Mouse (Mus musculus) heart, embryonic 13.5 days (tissue): Measurements from ENCODE around the gene Dapk2. TPM values are rescaled to one million over a fixed set of nuclear protein-coding genes. Genes with fewer than 3 reads are reported as not detected.

ENCODE experiments used
- ATAC-seq: fragments of 200-750 bp; cut with Nextera tagmentation; 2 replicates; pipeline ENCODE4 v1.8.0; 2017; ENCODE audit warnings: moderate TSS enrichment; ENCODE audit not compliant: insufficient number of reproducible peaks, low FRiP score, low TSS enrichment; ENCODE audit errors: extremely low read depth
- H3K27ac ChIP-seq: fragments of 300-500 bp; sonication (generic); replicated peaks from 2 replicates; pipeline ENCODE4 v1.5.1; 2015; ENCODE audit warnings: moderate library complexity, mild to moderate bottlenecking, inconsistent platforms
- H3K27me3 ChIP-seq: fragments of 300-500 bp; sonication (generic); replicated peaks from 2 replicates; pipeline ENCODE4 v1.6.1; 2015; ENCODE audit warnings: mild to moderate bottlenecking, inconsistent platforms
- H3K36me3 ChIP-seq: fragments of 300-500 bp; sonication (generic); 2 replicates; pipeline ENCODE4 v1.6.1; 2015; ENCODE audit warnings: mild to moderate bottlenecking, inconsistent platforms
- H3K4me1 ChIP-seq: fragments of 300-500 bp; sonication (generic); 2 replicates; pipeline ENCODE4 v1.6.1; 2015; ENCODE audit warnings: inconsistent platforms
- H3K4me2 ChIP-seq: fragments of 300-500 bp; sonication (generic); 2 replicates; pipeline ENCODE4 v1.6.1; 2015; ENCODE audit warnings: inconsistent platforms, mild to moderate bottlenecking, moderate library complexity
- H3K4me3 ChIP-seq: fragments of 300-500 bp; sonication (generic); 2 replicates; pipeline ENCODE4 v1.5.1; 2015; ENCODE audit warnings: moderate library complexity, mild to moderate bottlenecking, inconsistent platforms
- H3K9ac ChIP-seq: fragments of 300-500 bp; sonication (generic); 2 replicates; pipeline ENCODE4 v1.6.1; 2015; ENCODE audit warnings: inconsistent platforms, mild to moderate bottlenecking, moderate library complexity
- H3K9me3 ChIP-seq: fragments of 300-500 bp; sonication (generic); 2 replicates; pipeline ENCODE4 v1.6.1; 2016; ENCODE audit warnings: inconsistent platforms
- WGBS: fragments of 180-500 bp; shearing (Covaris S2); methylation state at CpG from one replicate; pipeline ENCODE4 v1.1.7; 2015; ENCODE audit warnings: mixed read lengths; 5-methylcytosine and 5-hydroxymethylcytosine counted together
- polyA plus RNA-seq: library from polyadenylated mRNA; unstranded; fragments of >200 nt; fragmentation: Nextera tagmentation; extraction: Ambion mirVana; gene quantifications from 2 replicates; pipeline ENCODE4 v1.2.1, GENCODE M21; 2015

Dapk2 gene
- 4.5 and 4.6 TPM in 2 replicates for polyA plus RNA-seq

DNA sequence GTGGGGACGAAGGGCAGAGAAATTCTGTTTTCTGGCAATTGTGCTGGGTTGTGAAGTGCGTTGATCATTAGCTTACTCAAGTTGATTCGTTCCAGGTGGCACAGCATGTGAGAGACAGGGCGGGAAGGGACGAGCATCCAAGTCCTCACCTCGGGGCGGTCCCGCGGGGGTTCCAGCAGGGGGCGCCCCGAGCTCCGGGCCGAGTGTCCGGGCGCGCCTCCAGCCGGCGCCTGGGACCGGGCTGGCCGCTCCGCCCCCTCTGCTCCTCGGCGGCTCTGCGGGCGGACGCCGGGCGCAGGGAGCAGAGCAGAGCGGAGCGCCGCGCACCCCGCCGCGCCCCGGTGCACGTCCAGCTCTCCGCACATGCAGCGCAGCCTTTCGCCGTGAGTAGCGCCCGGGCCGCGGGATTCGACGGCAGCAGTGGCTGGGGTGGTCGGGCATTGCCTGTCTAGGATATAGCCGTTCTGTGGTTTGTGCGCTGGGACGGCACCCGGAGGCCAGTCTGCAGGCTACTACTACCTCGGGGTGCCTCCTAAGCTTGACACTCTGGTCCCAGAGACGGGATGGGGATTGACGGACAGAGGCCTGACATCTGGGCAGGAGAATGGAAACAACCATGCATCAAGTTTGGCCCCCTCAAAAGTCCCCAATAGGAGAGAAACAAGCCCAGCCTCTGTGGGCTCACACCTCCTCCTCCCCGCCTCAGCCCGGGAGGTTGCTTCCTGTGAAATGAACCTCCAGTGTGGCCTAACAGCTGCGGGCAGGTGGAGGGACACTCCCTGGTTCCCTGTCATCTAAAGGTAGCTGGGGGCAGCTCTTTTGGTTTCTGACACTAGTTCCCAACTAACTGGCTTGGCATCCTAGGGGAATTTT is at the start of gene Dapk2:
Gene Dapk2 (plus strand): TSS at position 266 of the 873 bp plus-strand sequence.
- under 1% methylated on average over 57 of the region's 58 CpGs for WGBS
- peak within 1 kb of the TSS; percentile 80 for H3K9ac ChIP-seq
- no peaks in the 10 kb centered on the region for H3K36me3 ChIP-seq
- no peak within 1 kb of the TSS for H3K27ac ChIP-seq
- H3K4me2 ChIP-seq = peak within 1 kb of the TSS; percentile 78
- H3K4me1 ChIP-seq = peaks cover 14% of the 10 kb centered on the region
- peak; percentile 91 for ATAC-seq
- H3K27me3 ChIP-seq = peaks cover 33% of the 10 kb centered on the region
- peak within 1 kb of the TSS; percentile 56 for H3K4me3 ChIP-seq
- H3K9me3 ChIP-seq = no peaks in the 10 kb centered on the region

DNA sequence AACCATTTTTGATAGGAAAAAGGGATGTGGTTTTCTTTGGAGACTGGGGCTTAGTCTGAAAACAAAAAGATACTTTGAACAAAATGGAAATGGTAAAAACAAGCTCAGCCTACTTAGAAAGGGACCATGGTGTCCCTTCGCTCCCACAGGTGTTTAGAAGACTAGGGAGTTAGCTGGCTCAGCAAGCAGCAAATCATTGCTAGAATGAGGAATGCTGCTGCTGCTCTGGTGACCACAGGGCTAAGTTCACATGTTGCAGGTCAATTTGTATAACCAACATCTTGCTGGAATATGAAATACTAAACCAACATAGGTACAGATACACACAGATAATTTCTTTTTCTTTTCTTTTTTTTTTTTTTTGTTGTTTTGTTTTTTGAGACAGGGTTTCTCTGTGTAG is 48.4 kb upstream of the Dapk2 start:
- H3K27me3 ChIP-seq = no peaks in the 10 kb centered on the region
- no peak overlapping the region for H3K4me3 ChIP-seq
- H3K9me3 ChIP-seq = no peaks in the 10 kb centered on the region
- no peak overlapping the region for H3K4me2 ChIP-seq
- peaks cover 72% of the 10 kb centered on the region for H3K36me3 ChIP-seq
- no peak overlapping the region for H3K27ac ChIP-seq
- H3K4me1 ChIP-seq = peaks cover 4% of the 10 kb centered on the region; the same call in 1 of the 2 replicates
- H3K9ac ChIP-seq = no peak overlapping the region
- WGBS = 88% methylated on average over 1 of the region's 1 CpGs
- no peak for ATAC-seq

DNA sequence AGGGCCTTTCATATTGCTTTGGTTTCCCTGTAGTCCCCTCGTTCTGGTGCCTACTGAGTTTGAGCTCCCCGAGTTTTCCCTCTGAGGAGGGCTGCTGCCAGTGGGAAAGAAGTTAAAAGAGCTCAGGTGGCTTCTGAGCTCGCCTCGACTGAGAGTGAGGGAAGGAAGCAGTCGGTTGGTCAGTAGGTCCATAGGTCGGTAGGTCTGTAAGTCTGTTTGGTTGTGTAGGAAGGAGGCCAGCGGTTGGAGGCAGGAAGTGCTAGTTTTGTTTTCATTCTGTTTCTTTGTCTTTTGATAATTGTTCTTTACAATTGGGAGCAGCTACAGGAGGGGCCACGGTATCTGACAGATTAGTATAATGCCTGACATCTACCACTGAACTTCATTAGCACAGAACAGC is 47.9 kb upstream of the Dapk2 start:
- H3K27me3 ChIP-seq = no peaks in the 10 kb centered on the region
- H3K36me3 ChIP-seq = peaks cover 72% of the 10 kb centered on the region
- no peak overlapping the region for H3K4me3 ChIP-seq
- no peak overlapping the region for H3K27ac ChIP-seq
- peaks cover 4% of the 10 kb centered on the region; the same call in 1 of the 2 replicates for H3K4me1 ChIP-seq
- no peak overlapping the region for H3K9ac ChIP-seq
- no peak for ATAC-seq
- 67% methylated on average over 8 of the region's 8 CpGs for WGBS
- H3K9me3 ChIP-seq = no peaks in the 10 kb centered on the region
- H3K4me2 ChIP-seq = no peak overlapping the region

DNA sequence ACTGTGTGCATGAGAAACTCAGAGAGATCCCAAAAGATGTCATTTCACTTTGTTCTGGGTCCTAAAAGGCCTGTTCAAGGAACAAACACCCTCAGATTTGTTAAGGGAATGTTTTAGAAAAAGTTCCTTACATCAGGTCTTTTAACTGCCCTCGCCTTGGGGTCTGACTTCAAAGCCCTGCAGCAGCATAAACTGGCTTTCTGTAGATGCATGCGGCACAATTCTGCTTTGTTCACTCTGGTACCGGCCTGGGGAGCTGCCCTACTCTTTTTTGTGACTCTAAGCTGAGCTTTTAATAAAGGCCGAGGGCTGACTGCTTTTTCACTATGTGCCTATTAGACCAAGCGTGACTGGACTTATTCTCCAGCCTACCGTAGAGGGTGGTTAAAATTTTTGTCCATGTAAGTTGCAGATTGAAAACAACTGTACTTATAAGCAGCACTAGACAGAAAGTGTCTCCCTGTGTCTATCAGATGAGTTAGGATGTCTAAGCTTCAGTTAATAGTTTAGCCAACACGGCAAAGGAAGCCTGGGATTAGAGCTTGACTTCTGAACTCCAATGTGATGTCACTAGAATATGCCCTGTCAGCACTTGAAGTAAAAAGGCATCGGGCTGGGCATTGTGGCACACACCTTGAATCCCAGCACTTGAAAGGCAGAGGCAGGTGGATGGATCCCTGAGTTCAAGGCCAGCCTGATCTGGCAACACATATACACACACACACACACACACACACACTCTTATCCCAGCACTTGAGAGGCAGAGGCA is 47.2 kb upstream of the Dapk2 start:
- Histone ChIP-seq H3K4me1 (peaks cover 4% of the 10 kb centered on the region; the same call in 1 of the 2 replicates), H3K36me3 (peaks cover 71% of the 10 kb centered on the region), H3K27ac (no peak overlapping the region), H3K4me2 (no peak overlapping the region), H3K4me3 (no peak overlapping the region), H3K27me3 (no peaks in the 10 kb centered on the region), H3K9ac (no peak overlapping the region), H3K9me3 (no peaks in the 10 kb centered on the region)
- 85% methylated on average over 8 of the region's 8 CpGs for WGBS
- no peak for ATAC-seq

DNA sequence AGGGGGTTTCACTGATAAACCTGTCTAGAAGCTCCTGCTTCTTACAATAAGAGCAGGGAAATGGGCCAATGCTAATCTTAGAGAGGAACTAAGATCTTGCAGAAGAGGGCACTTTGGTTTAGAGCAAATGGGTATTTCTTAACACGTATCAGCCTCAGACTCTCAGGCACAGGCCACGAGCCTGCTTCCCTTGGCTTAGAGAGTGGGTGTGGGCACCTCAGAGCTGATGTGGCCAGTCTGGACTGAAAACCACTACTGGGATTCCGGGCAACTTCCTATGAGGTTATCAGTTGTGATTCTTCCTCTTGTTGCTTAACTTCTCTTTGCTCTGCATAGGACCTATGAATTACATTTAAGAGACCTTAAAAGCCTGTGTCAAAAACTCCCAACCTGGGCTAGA is 43.7 kb upstream of the Dapk2 start:
- WGBS = 81% methylated on average over 3 of the region's 3 CpGs
- no peak overlapping the region for H3K4me2 ChIP-seq
- ATAC-seq = no peak

DNA sequence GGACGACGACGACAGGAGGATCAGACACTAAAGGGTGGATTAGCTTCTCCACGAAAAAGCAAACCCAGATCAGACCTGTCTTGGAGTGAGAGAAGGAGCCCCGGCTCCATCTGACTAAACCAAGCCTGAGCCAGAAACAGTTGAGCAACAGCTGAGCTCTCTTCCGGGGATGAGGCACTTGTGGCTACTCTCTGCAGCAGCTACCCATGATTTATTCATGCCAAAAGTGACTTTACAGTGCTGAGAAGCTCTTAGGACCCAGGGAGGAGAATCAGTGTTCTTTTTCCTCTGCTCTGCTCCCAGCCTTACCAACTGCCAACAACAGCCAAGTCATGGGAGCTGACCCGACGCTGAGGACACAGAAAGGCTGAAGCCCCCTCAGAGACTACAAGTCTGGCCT is 41.1 kb upstream of the Dapk2 start:
- 58% methylated on average over 8 of the region's 8 CpGs for WGBS
- no peak for ATAC-seq
- no peaks in the 10 kb centered on the region for H3K27me3 ChIP-seq
- H3K4me1 ChIP-seq = peaks cover 5% of the 10 kb centered on the region; the same call in 1 of the 2 replicates
- H3K4me3 ChIP-seq = no peak overlapping the region
- peaks cover 29% of the 10 kb centered on the region for H3K36me3 ChIP-seq
- no peaks in the 10 kb centered on the region for H3K9me3 ChIP-seq
- 0 out of 2 replicates have a peak overlapping the region, but pooled peaks have one; percentile 15 for H3K27ac ChIP-seq
- H3K4me2 ChIP-seq = no peak overlapping the region
- H3K9ac ChIP-seq = no peak overlapping the region; the same call in 1 of the 2 replicates

More for the DNA sequence above, 43.7 kb upstream of the Dapk2 start:
- no peaks in the 10 kb centered on the region for H3K27me3 ChIP-seq
- no peak overlapping the region for H3K4me3 ChIP-seq
- no peak overlapping the region for H3K9ac ChIP-seq
- H3K4me1 ChIP-seq = peaks cover 4% of the 10 kb centered on the region; the same call in 1 of the 2 replicates
- H3K36me3 ChIP-seq = peaks cover 37% of the 10 kb centered on the region
- H3K27ac ChIP-seq = no peak overlapping the region
- H3K9me3 ChIP-seq = no peaks in the 10 kb centered on the region

DNA sequence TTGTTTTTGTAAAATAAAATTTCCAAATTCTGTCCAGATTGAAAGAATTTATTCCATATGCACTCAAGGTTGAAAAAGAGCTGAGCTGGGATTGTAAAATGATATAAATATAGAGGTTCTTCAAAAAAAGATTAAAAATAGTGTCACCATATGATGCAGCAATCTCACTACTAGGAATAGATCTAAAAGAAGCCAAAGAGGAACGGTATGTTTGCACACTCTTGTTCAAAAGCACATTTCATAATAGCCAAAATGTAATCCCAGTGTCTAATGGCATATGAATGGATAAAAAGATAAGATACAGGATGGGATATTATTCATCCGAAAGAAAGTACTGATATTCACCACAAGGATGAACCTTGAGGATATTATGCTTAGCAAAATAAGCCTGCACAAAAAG is 38.5 kb upstream of the Dapk2 start:
- no peak for ATAC-seq
- H3K9ac ChIP-seq = no peak overlapping the region
- peaks cover 16% of the 10 kb centered on the region for H3K36me3 ChIP-seq
- peaks cover 20% of the 10 kb centered on the region for H3K4me1 ChIP-seq
- no peak overlapping the region for H3K27ac ChIP-seq
- H3K4me3 ChIP-seq = no peak overlapping the region
- 82% methylated on average over 2 of the region's 2 CpGs for WGBS
- no peak overlapping the region for H3K4me2 ChIP-seq
- no peaks in the 10 kb centered on the region for H3K27me3 ChIP-seq
- no peaks in the 10 kb centered on the region for H3K9me3 ChIP-seq

DNA sequence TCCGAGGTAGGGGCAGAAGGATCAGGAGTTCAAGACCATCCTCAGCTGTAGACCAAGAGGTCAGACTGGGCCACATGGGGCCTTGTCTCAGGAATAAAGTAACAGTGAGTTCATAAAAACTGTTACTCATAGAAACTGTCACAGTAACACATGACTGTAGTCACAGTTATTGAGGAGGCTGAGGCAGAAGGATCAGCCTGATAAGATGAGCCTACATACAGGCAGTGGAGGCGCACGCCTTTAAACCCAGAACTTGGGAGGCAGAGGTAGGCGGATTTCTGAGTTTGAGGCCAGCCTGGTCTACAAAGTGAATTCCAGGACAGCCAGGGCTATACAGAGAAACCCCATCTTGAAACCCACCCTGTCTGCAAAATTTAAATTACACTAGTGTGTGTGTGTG is 37.9 kb upstream of the Dapk2 start:
- no peaks in the 10 kb centered on the region for H3K27me3 ChIP-seq
- peaks cover 11% of the 10 kb centered on the region for H3K36me3 ChIP-seq
- no peak for ATAC-seq
- H3K4me3 ChIP-seq = no peak overlapping the region
- 80% methylated on average over 4 of the region's 4 CpGs for WGBS
- peaks cover 23% of the 10 kb centered on the region for H3K4me1 ChIP-seq
- no peak overlapping the region for H3K27ac ChIP-seq
- H3K4me2 ChIP-seq = no peak overlapping the region
- no peaks in the 10 kb centered on the region for H3K9me3 ChIP-seq
- no peak overlapping the region for H3K9ac ChIP-seq

DNA sequence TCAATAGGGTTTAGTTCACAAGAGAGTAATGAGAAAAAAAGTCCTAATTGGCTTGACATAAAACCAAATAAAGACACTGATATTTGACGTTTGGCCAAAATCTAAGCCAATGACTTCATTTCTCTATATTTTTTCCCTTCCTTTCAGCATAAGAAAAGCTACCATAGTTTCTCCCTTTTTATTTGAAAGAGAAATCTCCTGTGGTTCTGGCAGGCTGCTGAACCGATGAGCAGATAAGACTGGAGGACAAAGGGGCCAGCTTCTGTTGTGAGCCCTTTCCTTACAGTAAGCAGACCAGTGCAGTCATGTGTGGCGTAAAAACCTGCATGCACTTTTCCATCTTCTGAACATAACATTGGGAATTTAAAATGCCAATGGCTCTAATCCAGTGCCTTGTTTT is 37.1 kb upstream of the Dapk2 start:
- ATAC-seq = no peak
- Histone ChIP-seq H3K27ac (no peak overlapping the region), H3K9ac (no peak overlapping the region), H3K4me1 (peaks cover 31% of the 10 kb centered on the region), H3K4me3 (no peak overlapping the region), H3K9me3 (no peaks in the 10 kb centered on the region), H3K4me2 (no peak overlapping the region), H3K27me3 (no peaks in the 10 kb centered on the region), H3K36me3 (peaks cover 5% of the 10 kb centered on the region; the same call in 1 of the 2 replicates)
- WGBS = 61% methylated on average over 3 of the region's 3 CpGs

DNA sequence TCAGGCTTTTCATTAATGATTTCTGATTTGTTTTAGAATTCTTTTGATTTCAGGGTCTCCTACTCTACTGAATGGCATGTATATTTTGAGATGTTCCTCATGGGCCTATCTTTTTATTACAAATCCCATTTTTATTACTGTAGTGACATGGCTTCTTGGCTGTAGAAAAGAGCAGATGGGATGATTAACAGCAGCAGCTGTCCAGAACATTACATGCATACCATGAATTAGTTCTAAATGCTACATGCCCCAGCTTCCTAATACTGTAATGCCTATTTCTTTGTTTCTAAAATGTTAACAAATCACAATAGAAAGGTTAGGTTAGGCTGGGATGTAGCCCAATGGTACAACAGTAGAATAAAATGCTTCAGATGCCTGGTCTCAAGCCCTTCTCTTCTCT is 36.6 kb upstream of the Dapk2 start:
- Histone ChIP-seq H3K9me3 (no peaks in the 10 kb centered on the region), H3K4me2 (no peak overlapping the region), H3K27me3 (no peaks in the 10 kb centered on the region), H3K27ac (no peak overlapping the region), H3K4me3 (no peak overlapping the region), H3K9ac (no peak overlapping the region), H3K4me1 (peaks cover 33% of the 10 kb centered on the region), H3K36me3 (peaks cover 5% of the 10 kb centered on the region; the same call in 1 of the 2 replicates)
- ATAC-seq = no peak

DNA sequence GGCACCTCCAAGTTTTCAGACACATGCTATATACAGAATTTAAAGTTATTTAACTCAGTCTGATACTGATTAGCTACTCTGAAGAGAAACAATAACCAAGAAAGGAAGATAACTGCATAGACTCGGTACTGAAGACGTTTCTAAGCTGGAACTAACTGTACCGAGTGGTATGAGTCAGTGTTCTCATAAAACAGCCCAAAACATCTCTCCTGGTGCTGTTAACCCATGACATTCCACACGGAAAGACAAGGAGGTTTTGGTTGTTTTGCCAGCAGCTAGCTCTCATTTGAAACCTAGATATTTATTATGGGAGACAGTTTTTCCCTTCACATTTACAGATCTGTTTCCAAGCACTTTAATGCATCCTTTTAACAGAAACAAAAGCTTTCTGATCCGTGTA is 34.4 kb upstream of the Dapk2 start:
- no peak for ATAC-seq
- Histone ChIP-seq H3K27me3 (no peaks in the 10 kb centered on the region), H3K4me2 (peak overlapping the region; percentile 91), H3K36me3 (peaks cover 10% of the 10 kb centered on the region; the same call in 1 of the 2 replicates), H3K27ac (peak overlapping the region; percentile 91), H3K9ac (peak overlapping the region; percentile 94), H3K4me3 (peak overlapping the region; percentile 89), H3K9me3 (no peaks in the 10 kb centered on the region), H3K4me1 (peaks cover 47% of the 10 kb centered on the region)
- WGBS = 10% methylated on average over 5 of the region's 5 CpGs
